Mouse (Mus musculus): Measurements from ENCODE around the gene Cpa1.

The Cpa1 gene

GRCm38 (mm10) chr6:30638674-30639268, at the start of gene Cpa1:
Gene Cpa1, plus strand, starts transcription at chr6:30639218.
- DNase-seq: no peak

- peak in 1 of 2 experiments; percentile 27 for DNase-seq
Observed at GRCm38 (mm10) chr6:30589819-30590218, 49.2 kb upstream of the Cpa1 start.

- no peak for DNase-seq
Observed at GRCm38 (mm10) chr6:30591851-30592404, 47.1 kb upstream of the Cpa1 start.

GRCm38 (mm10) chr6:30592417-30592974, 46.5 kb upstream of the Cpa1 start:
- DNase-seq: no peak

- DNase-seq: no peak
Observed at GRCm38 (mm10) chr6:30594364-30594763, 44.7 kb upstream of the Cpa1 start.

GRCm38 (mm10) chr6:30596230-30596898, 42.7 kb upstream of the Cpa1 start:
- DNase-seq: no peak

GRCm38 (mm10) chr6:30600033-30600432, 39.0 kb upstream of the Cpa1 start:
- peak in 1 of 2 experiments; percentile 22 for DNase-seq

- DNase-seq: no peak
Observed at GRCm38 (mm10) chr6:30600995-30601394, 38.0 kb upstream of the Cpa1 start.

GRCm38 (mm10) chr6:30604342-30604867, 34.6 kb upstream of the Cpa1 start:
- no peak for DNase-seq

- DNase-seq: no peak
Observed at GRCm38 (mm10) chr6:30605111-30605510, 33.9 kb upstream of the Cpa1 start.

GRCm38 (mm10) chr6:30605672-30606071, 33.3 kb upstream of the Cpa1 start:
- DNase-seq: no peak

GRCm38 (mm10) chr6:30610710-30611109, 28.3 kb upstream of the Cpa1 start, which contains the start of gene Cpa5:
Gene Cpa5, plus strand, starts transcription at chr6:30611010.
- no peak for DNase-seq

GRCm38 (mm10) chr6:30611212-30611611, 27.8 kb upstream of the Cpa1 start:
- no peak for DNase-seq

- DNase-seq: no peak
Observed at GRCm38 (mm10) chr6:30614251-30614650, 24.8 kb upstream of the Cpa1 start.

- no peak for DNase-seq
Observed at GRCm38 (mm10) chr6:30615741-30616140, 23.3 kb upstream of the Cpa1 start.

GRCm38 (mm10) chr6:30616491-30616941, 22.5 kb upstream of the Cpa1 start:
- no peak for DNase-seq

GRCm38 (mm10) chr6:30617020-30617958, 21.7 kb upstream of the Cpa1 start:
- DNase-seq: peak; percentile 65 to 73

GRCm38 (mm10) chr6:30617959-30618590, 20.9 kb upstream of the Cpa1 start:
- DNase-seq: peak in 1 of 2 experiments; percentile 41

- no peak for DNase-seq
Observed at GRCm38 (mm10) chr6:30618735-30619134, 20.3 kb upstream of the Cpa1 start.

- DNase-seq: no peak
Observed at GRCm38 (mm10) chr6:30619606-30620005, 19.4 kb upstream of the Cpa1 start.

GRCm38 (mm10) chr6:30620591-30620990, 18.4 kb upstream of the Cpa1 start:
- DNase-seq: no peak

- DNase-seq: no peak
Observed at GRCm38 (mm10) chr6:30620994-30621393, 18.0 kb upstream of the Cpa1 start.

Data from kidney, postnatal 4 days (tissue).